Mouse (Mus musculus) heart, postnatal 0 days (tissue): ENCODE results near the gene Sucla2. TPM values are rescaled to one million over a fixed set of nuclear protein-coding genes. Genes with fewer than 3 reads are reported as not detected.

ENCODE experiments used
- ATAC-seq: fragments of 200-750 bp; cut with Nextera tagmentation; 2 replicates; pipeline ENCODE4 v1.8.0; 2017; ENCODE audit warnings: low read depth, moderate number of reproducible peaks, moderate library complexity; ENCODE audit not compliant: insufficient read depth
- DNase-seq: peaks from one replicate; pipeline ENCODE4 v3.0.0-alpha.2; 2016; ENCODE audit warnings: low spot score
- H3K27ac ChIP-seq: fragments of 300-500 bp; sonication (generic); 2 replicates; pipeline ENCODE4 v1.5.1; 2014; ENCODE audit warnings: low read depth, mild to moderate bottlenecking
- H3K27me3 ChIP-seq: fragments of 300-500 bp; sonication (generic); 2 replicates; pipeline ENCODE4 v1.6.1; 2014; ENCODE audit warnings: low read length, mixed read lengths; ENCODE audit not compliant: control insufficient read depth, insufficient read depth
- H3K36me3 ChIP-seq: fragments of 300-500 bp; sonication (generic); replicated peaks from 2 replicates; pipeline ENCODE4 v1.6.1; 2014; ENCODE audit warnings: low read length, mixed read lengths; ENCODE audit not compliant: control insufficient read depth, insufficient read depth
- H3K4me1 ChIP-seq: fragments of 300-500 bp; sonication (generic); 2 replicates; pipeline ENCODE4 v1.6.1; 2014; ENCODE audit warnings: antibody characterized with exemption; ENCODE audit not compliant: control insufficient read depth, insufficient read depth
- H3K4me2 ChIP-seq: fragments of 300-500 bp; sonication (generic); 2 replicates; pipeline ENCODE4 v1.6.1; 2014; ENCODE audit warnings: low read depth, mild to moderate bottlenecking, low read length, moderate library complexity
- H3K4me3 ChIP-seq: fragments of 300-500 bp; sonication (generic); 2 replicates; pipeline ENCODE4 v1.5.1; 2014; ENCODE audit warnings: low read depth, low read length
- H3K9ac ChIP-seq: fragments of 300-500 bp; sonication (generic); replicated peaks from 2 replicates; pipeline ENCODE4 v1.6.1; 2014; ENCODE audit warnings: low read depth, low read length, mixed read lengths
- H3K9me3 ChIP-seq: fragments of 300-500 bp; sonication (generic); replicated peaks from 2 replicates; pipeline ENCODE4 v1.6.1; 2016; ENCODE audit warnings: low read length; ENCODE audit not compliant: control insufficient read depth
- CTCF ChIP-seq: IDR thresholded peaks from 2 replicates; pipeline ENCODE4 v1.5.1; 2016; ENCODE audit warnings: antibody characterized with exemption, control low read depth, low read depth
- EP300 ChIP-seq: IDR thresholded peaks from 2 replicates; pipeline ENCODE4 v1.6.1; 2016; ENCODE audit warnings: antibody characterized with exemption, low read depth
- WGBS: fragments of 180-500 bp; shearing (Covaris S2); extraction: QIAGEN DNeasy Blood & Tissue Kit; methylation state at CpG from one replicate; pipeline ENCODE4 v1.1.7; 2014; 5-methylcytosine and 5-hydroxymethylcytosine counted together
- polyA plus RNA-seq: library from polyadenylated mRNA; unstranded; fragments of >200 nt; fragmentation: Nextera tagmentation; extraction: Ambion mirVana; gene quantifications from 2 replicates; pipeline ENCODE4 v1.2.1, GENCODE M21; 2015
- total RNA-seq: library from RNA; depleted of rRNA; stranded (reverse); fragments of >200 nt; gene quantifications from 2 replicates; pipeline ENCODE4 v1.2.3, GENCODE M21; 2014; ENCODE audit warnings: low replicate concordance

The Sucla2 gene
- total and polyA plus RNA-seq, 2 experiments from 2014 or later = 229 to 449 TPM

GRCm38 (mm10) chr14:73503237-73503933, 21.7 kb upstream of the Sucla2 start:
- Histone ChIP-seq H3K9ac (no peak overlapping the region), H3K36me3 (no peaks in the 10 kb centered on the region), H3K27me3 (no peaks in the 10 kb centered on the region), H3K9me3 (no peaks in the 10 kb centered on the region), H3K4me3 (no peak overlapping the region), H3K27ac (peak overlapping the region; percentile 82), H3K4me1 (peaks cover 14% of the 10 kb centered on the region), H3K4me2 (no peak overlapping the region)
- DNase-seq (peak; percentile 39), ATAC-seq (peak; percentile 67)
- WGBS = 46% methylated on average over 13 of the region's 13 CpGs
- TF ChIP-seq CTCF = no peak
- peak; percentile 78 for TF ChIP-seq EP300

GRCm38 (mm10) chr14:73506283-73506682, 18.8 kb upstream of the Sucla2 start:
- Histone ChIP-seq H3K36me3 (no peaks in the 10 kb centered on the region), H3K4me2 (no peak overlapping the region), H3K9ac (no peak overlapping the region), H3K27me3 (no peaks in the 10 kb centered on the region), H3K27ac (no peak overlapping the region), H3K4me3 (no peak overlapping the region), H3K9me3 (no peaks in the 10 kb centered on the region), H3K4me1 (peaks cover 23% of the 10 kb centered on the region)
- DNase-seq (no peak), ATAC-seq (no peak)
- TF ChIP-seq EP300 (no peak), CTCF (no peak)
- WGBS = 51% methylated on average over 8 of the region's 8 CpGs

GRCm38 (mm10) chr14:73507200-73507599, 17.9 kb upstream of the Sucla2 start:
- no peak for ATAC-seq
- H3K4me2 ChIP-seq = peak overlapping the region; percentile 12; the same call in 1 of the 2 replicates

GRCm38 (mm10) chr14:73507702-73508376, 17.3 kb upstream of the Sucla2 start:
- ATAC-seq (no peak), DNase-seq (no peak)
- Histone ChIP-seq H3K9me3 (no peaks in the 10 kb centered on the region), H3K4me1 (peaks cover 13% of the 10 kb centered on the region; the same call in 1 of the 2 replicates), H3K9ac (no peak overlapping the region), H3K4me2 (peak overlapping the region; percentile 12; the same call in 1 of the 2 replicates), H3K4me3 (no peak overlapping the region), H3K36me3 (peaks cover 8% of the 10 kb centered on the region), H3K27me3 (no peaks in the 10 kb centered on the region), H3K27ac (no peak overlapping the region)
- WGBS = 44% methylated on average over 11 of the region's 11 CpGs
- TF ChIP-seq CTCF (no peak), EP300 (no peak)

More at GRCm38 (mm10) chr14:73507200-73507599, 17.9 kb upstream of the Sucla2 start:
- no peaks in the 10 kb centered on the region for H3K27me3 ChIP-seq
- no peak for DNase-seq
- peaks cover 17% of the 10 kb centered on the region; the same call in 1 of the 2 replicates for H3K4me1 ChIP-seq
- H3K27ac ChIP-seq = no peak overlapping the region
- TF ChIP-seq EP300 = no peak
- TF ChIP-seq CTCF = no peak
- H3K9ac ChIP-seq = no peak overlapping the region
- 73% methylated on average over 15 of the region's 15 CpGs for WGBS
- H3K36me3 ChIP-seq = peaks cover 4% of the 10 kb centered on the region
- no peaks in the 10 kb centered on the region for H3K9me3 ChIP-seq
- H3K4me3 ChIP-seq = no peak overlapping the region

- Histone ChIP-seq H3K27me3 (no peaks in the 10 kb centered on the region), H3K9ac (no peak overlapping the region), H3K4me3 (no peak overlapping the region), H3K4me1 (peaks cover 8% of the 10 kb centered on the region; the same call in 1 of the 2 replicates), H3K9me3 (no peaks in the 10 kb centered on the region), H3K27ac (no peak overlapping the region), H3K36me3 (peaks cover 8% of the 10 kb centered on the region), H3K4me2 (no peak overlapping the region)
- no peak for TF ChIP-seq EP300
- no peak for TF ChIP-seq CTCF
- ATAC-seq = no peak
- 83% methylated on average over 6 of the region's 6 CpGs for WGBS
- no peak for DNase-seq
Observed at GRCm38 (mm10) chr14:73508630-73509395, 16.3 kb upstream of the Sucla2 start.
